ENCODE assay signal across 8 mouse cellular contexts in genomic region chr19:8728335-8729099, GRCm38 (mm10). TPM values are rescaled to one million over a fixed set of nuclear protein-coding genes. Genes with fewer than 3 reads are reported as not detected.
"Had no signal": no experiment of that assay in that cellular context is flagged by ENCODE, and none has a peak within 500 bp of the region (broad histone marks: within the 10 kb centered on the region; RNA-seq: fewer than 3 reads in every experiment).

No protein-coding gene starts in this region.

RNA-seq across cellular contexts. Expression of gene 1700092M07Rik, which starts 12.0 kb away (rescaled TPM):
- total RNA-seq: gastrocnemius, adult 2 months; gastrocnemius, postnatal 25 days; heart, adult 8-10 months; heart, postnatal 36 days; hematopoietic stem cell, adult 5-6 weeks; hindbrain, postnatal 0 days had no signal
- polyA plus RNA-seq: large intestine, adult 2 months; liver, adult 2 months had no signal
